Mouse (Mus musculus): ENCODE data around the gene Gnb2. TPM values are rescaled to one million over a fixed set of nuclear protein-coding genes. Genes with fewer than 3 reads are reported as not detected.

The Gnb2 gene
- polyA plus RNA-seq, 1 experiment from 2014 or later: 360 TPM

DNA sequence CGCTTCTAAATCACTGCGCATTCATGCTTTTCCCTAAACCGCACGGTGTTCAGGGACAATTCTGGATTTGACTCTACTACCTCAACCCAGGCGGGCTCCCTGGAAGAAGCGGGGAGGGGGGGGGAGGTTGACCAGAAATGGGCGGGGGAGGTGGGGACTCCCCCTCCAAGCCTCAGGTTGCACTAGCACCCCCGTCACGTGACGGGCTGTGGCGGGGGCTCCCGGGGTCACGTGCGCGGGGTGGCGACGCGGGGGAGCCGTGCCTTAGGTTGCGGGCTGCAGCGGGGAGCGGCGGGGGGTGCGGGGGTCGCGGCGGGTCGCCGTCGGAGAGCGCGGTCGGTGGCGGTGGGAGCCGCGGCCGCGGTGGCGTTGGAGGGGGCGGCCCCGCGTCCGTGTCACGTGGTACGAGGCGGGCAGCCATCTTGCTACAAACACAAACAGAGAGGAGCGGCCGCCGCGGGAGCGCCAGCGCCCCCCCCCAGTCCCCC lies 23.3 kb downstream of the Gnb2 start:
- Histone ChIP-seq H3K4me2 (ENCODE audit: low read depth, severe bottlenecking) (peak overlapping the region; percentile 89), H3K27ac (replicated peaks; ENCODE audit: low read depth, low read length) (peak overlapping the region; percentile 76), H3K27me3 (ENCODE audit: control insufficient read depth, insufficient read depth, low read length) (no peaks in the 10 kb centered on the region), H3K36me3 (ENCODE audit: control insufficient read depth, insufficient read depth, low read length) (peaks cover 5% of the 10 kb centered on the region; the same call in 1 of the 2 replicates), H3K4me3 (ENCODE audit: low read depth, low read length) (peak overlapping the region; percentile 98), H3K9me3 (ENCODE audit: control insufficient read depth, low read length) (no peaks in the 10 kb centered on the region), H3K4me1 (ENCODE audit: control insufficient read depth, insufficient read depth, low read length) (peaks cover 20% of the 10 kb centered on the region), H3K9ac (ENCODE audit: low read length) (peak overlapping the region; percentile 98)
- ATAC-seq (ENCODE audit: insufficient number of reproducible peaks, low FRiP score, low TSS enrichment, low read depth) (peak; percentile 42; the same call in 1 of the 2 replicates), DNase-seq (ENCODE audit: low spot score) (peak; percentile 84)
- 3% methylated on average over 31 of the region's 52 CpGs for WGBS

DNA sequence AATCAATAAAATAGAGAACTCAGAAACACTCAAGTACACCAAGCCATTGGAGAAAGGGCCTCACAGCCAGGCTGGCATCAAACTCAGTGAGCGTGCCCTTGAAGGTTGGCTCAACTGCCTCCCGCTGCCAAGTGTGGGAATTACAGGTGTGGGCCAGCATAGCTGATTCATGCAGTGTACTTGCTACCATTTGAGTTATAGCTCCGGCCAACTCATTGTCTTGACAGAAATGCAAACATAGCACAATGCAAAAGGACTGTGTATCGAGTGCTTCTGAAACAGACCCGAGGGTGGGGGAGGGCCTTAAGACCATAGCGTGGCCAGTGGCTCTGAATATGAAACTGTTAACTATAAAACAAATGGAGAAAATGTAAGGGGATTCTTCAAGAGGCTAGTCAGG lies 29.3 kb downstream of the Gnb2 start:
- Histone ChIP-seq H3K36me3 (ENCODE audit: control insufficient read depth, insufficient read depth, low read length) (no peaks in the 10 kb centered on the region), H3K4me2 (ENCODE audit: low read depth, severe bottlenecking) (no peak overlapping the region), H3K9ac (ENCODE audit: low read length) (no peak overlapping the region), H3K27me3 (ENCODE audit: control insufficient read depth, insufficient read depth, low read length) (no peaks in the 10 kb centered on the region), H3K4me3 (ENCODE audit: low read depth, low read length) (no peak overlapping the region), H3K9me3 (ENCODE audit: control insufficient read depth, low read length) (no peaks in the 10 kb centered on the region), H3K4me1 (ENCODE audit: control insufficient read depth, insufficient read depth, low read length) (peaks cover 3% of the 10 kb centered on the region; the same call in 1 of the 2 replicates), H3K27ac (replicated peaks; ENCODE audit: low read depth, low read length) (no peak overlapping the region)
- DNase-seq (ENCODE audit: low spot score): no peak
- ATAC-seq (ENCODE audit: insufficient number of reproducible peaks, low FRiP score, low TSS enrichment, low read depth): no peak
- WGBS: 88% methylated on average over 6 of the region's 6 CpGs

DNA sequence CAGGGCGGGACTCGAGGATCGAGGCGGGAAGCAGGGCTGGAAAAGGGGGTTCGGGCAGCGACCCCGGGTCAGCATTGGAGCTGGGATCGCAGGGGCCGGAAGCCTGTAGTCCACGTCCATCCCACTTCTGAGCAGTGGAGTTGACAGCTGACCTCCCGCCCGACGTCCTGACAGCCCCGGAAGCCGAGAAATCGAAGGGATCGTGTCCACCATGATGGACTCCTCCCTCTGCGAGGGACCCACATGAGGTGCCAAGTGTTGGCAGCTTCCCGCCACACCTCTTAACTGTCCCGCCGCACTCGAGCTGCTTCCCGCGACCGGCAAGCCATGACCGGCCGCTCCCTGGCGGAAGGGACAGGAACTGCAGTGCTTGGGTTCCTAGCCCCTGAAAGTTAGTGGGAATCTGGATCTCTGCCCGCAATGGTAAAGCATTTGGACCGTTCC lies 30.6 kb downstream of the Gnb2 start:
- DNase-seq (ENCODE audit: low spot score): peak; percentile 91
- H3K36me3 ChIP-seq (ENCODE audit: control insufficient read depth, insufficient read depth, low read length): no peaks in the 10 kb centered on the region
- H3K27ac ChIP-seq (replicated peaks; ENCODE audit: low read depth, low read length): peak overlapping the region; percentile 92
- H3K4me1 ChIP-seq (ENCODE audit: control insufficient read depth, insufficient read depth, low read length): peaks cover 3% of the 10 kb centered on the region; the same call in 1 of the 2 replicates
- ATAC-seq (ENCODE audit: insufficient number of reproducible peaks, low FRiP score, low TSS enrichment, low read depth): peak; percentile 83
- WGBS: 0% methylated on average over 26 of the region's 30 CpGs
- peak overlapping the region; percentile 64 for H3K4me2 ChIP-seq (ENCODE audit: low read depth, severe bottlenecking)
- H3K9me3 ChIP-seq (ENCODE audit: control insufficient read depth, low read length): no peaks in the 10 kb centered on the region
- peak overlapping the region; percentile 78 for H3K9ac ChIP-seq (ENCODE audit: low read length)
- H3K4me3 ChIP-seq (ENCODE audit: low read depth, low read length): peak overlapping the region; percentile 54
- H3K27me3 ChIP-seq (ENCODE audit: control insufficient read depth, insufficient read depth, low read length): no peaks in the 10 kb centered on the region

DNA sequence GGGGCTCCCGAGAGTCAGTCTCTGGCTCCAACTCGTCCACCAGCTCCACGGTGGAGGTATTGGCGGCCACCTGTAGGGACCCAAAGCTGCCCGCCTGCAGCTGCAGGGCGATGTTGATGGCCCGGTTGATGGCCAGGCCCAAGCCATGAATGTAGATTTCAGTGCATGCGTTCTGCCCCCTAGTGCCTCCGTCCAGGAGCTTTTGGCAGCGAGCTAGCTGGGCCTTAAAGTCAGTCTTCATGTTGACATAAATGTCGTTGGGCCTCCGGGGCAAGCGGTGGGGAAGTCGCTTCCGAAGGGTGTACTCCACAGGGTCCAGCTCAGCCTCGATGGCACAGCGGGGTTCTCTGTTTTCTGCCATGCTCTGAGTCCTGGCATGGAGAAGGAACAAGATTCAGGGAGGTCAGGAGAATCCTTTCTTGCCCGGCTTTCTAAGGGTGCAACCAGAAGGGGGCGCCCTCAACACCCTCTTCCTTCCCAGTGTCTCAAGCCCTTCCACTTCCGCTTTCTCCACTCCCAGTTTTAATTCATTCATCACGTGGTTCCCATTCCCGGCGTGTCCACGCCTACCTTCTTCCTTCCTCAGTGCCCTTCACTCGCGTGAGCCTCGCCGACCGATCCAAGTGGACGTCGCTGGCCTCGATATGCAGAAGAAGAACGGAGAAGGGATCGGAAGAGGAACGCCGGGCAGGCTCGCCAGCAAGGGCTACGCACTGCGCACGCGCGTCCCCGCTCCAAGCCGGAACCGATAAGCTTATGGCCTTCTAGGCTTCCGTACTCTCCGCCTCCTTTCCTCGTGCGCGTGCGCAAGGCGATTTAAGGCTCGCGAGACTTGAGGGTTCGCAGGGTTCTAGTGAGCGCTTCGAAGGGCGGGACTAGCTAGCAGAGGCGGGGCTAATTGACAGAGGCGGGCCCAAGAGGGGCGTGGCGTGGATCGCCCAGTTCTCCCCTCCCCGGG lies 31.3 kb downstream of the Gnb2 start, which contains the start of gene Pop7:
Gene Pop7, minus strand, starts transcription at position 810 of the 958 bp plus-strand sequence.
- ATAC-seq (ENCODE audit: insufficient number of reproducible peaks, low FRiP score, low TSS enrichment, low read depth) (peak; percentile 95), DNase-seq (ENCODE audit: low spot score) (peak; percentile 100)
- Histone ChIP-seq H3K9me3 (ENCODE audit: control insufficient read depth, low read length) (no peaks in the 10 kb centered on the region), H3K4me3 (ENCODE audit: low read depth, low read length) (peak within 1 kb of the TSS; percentile 54), H3K36me3 (ENCODE audit: control insufficient read depth, insufficient read depth, low read length) (no peaks in the 10 kb centered on the region), H3K4me1 (ENCODE audit: control insufficient read depth, insufficient read depth, low read length) (peaks cover 3% of the 10 kb centered on the region; the same call in 1 of the 2 replicates), H3K4me2 (ENCODE audit: low read depth, severe bottlenecking) (peak within 1 kb of the TSS; percentile 74), H3K27me3 (ENCODE audit: control insufficient read depth, insufficient read depth, low read length) (no peaks in the 10 kb centered on the region), H3K9ac (ENCODE audit: low read length) (peak within 1 kb of the TSS; percentile 78), H3K27ac (replicated peaks; ENCODE audit: low read depth, low read length) (peak within 1 kb of the TSS; percentile 92)
- WGBS: 3% methylated on average over 64 of the region's 64 CpGs

DNA sequence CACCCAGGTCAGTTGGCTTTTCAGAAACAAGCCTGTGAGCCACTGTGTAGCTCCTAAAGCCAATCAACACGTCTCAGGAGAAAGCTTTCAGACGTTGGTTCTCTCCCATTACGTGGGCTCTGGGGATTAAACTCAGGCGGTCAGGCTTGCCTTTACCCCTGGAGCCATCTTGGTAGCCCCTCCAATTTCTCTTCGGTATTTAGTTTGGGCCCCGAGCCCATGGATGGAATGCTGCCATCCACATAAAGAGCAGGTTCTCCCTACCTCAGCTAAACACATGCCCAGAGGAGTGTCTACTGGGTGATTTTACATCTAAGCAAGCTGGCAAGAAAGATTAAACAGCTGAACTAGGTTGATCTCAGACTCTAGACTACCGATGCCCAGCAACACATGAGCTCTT lies 33.1 kb downstream of the Gnb2 start:
- Histone ChIP-seq H3K4me3 (ENCODE audit: low read depth, low read length) (no peak overlapping the region), H3K9ac (ENCODE audit: low read length) (no peak overlapping the region), H3K27me3 (ENCODE audit: control insufficient read depth, insufficient read depth, low read length) (no peaks in the 10 kb centered on the region), H3K4me1 (ENCODE audit: control insufficient read depth, insufficient read depth, low read length) (peaks cover 3% of the 10 kb centered on the region; the same call in 1 of the 2 replicates), H3K27ac (replicated peaks; ENCODE audit: low read depth, low read length) (no peak overlapping the region), H3K4me2 (ENCODE audit: low read depth, severe bottlenecking) (peak overlapping the region; percentile 10; the same call in 1 of the 2 replicates), H3K9me3 (ENCODE audit: control insufficient read depth, low read length) (no peaks in the 10 kb centered on the region), H3K36me3 (ENCODE audit: control insufficient read depth, insufficient read depth, low read length) (no peaks in the 10 kb centered on the region)
- no peak for ATAC-seq (ENCODE audit: insufficient number of reproducible peaks, low FRiP score, low TSS enrichment, low read depth)
- 90% methylated on average over 7 of the region's 7 CpGs for WGBS
- no peak for DNase-seq (ENCODE audit: low spot score)

DNA sequence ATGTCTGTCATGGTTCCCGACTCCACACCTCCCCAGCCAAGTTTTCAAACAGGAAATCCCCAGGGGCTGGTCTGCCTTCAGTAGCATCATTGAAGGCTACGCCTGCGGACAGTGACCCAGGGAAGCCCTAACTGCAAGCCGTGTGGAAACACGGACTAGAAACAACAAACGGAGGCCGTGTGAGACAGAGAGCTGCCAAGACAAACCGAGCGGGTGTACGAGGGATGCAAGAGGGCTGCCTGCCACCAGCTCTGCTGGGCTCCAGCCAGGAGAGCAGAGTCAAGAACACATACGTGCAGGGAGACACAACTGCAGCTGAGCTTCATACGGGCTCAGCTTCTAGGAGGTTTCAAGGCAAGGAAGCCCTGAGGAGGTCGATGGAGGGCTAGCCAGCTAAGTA lies 39.5 kb downstream of the Gnb2 start:
- no peak for ATAC-seq (ENCODE audit: insufficient number of reproducible peaks, low FRiP score, low TSS enrichment, low read depth)
- H3K4me1 ChIP-seq (ENCODE audit: control insufficient read depth, insufficient read depth, low read length): no peaks in the 10 kb centered on the region
- WGBS: 86% methylated on average over 13 of the region's 13 CpGs
- H3K9ac ChIP-seq (ENCODE audit: low read length): no peak overlapping the region
- no peaks in the 10 kb centered on the region for H3K27me3 ChIP-seq (ENCODE audit: control insufficient read depth, insufficient read depth, low read length)
- DNase-seq (ENCODE audit: low spot score): no peak
- no peaks in the 10 kb centered on the region for H3K36me3 ChIP-seq (ENCODE audit: control insufficient read depth, insufficient read depth, low read length)
- no peak overlapping the region for H3K4me2 ChIP-seq (ENCODE audit: low read depth, severe bottlenecking)
- H3K9me3 ChIP-seq (ENCODE audit: control insufficient read depth, low read length): no peaks in the 10 kb centered on the region
- H3K27ac ChIP-seq (replicated peaks; ENCODE audit: low read depth, low read length): no peak overlapping the region
- H3K4me3 ChIP-seq (ENCODE audit: low read depth, low read length): no peak overlapping the region

DNA sequence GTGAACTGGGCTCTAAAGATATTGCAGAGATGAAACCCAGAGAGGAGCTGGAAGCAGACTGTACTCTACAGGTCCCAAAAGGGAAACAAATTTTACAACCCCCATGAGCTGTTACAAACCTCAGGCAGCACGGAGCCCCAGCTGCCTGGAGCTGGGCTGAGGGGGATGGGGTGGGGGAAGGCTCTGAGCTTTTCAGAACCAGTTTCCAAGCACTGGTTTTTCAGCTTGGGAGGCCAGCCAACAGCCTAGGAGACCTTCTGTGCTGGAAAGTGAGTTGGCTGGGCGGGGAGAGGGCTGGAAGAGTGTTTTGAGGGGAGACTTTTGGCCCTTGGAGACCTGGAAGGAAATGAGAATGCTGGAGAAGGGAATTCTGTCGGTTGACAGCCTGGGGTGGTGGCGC lies 41.8 kb downstream of the Gnb2 start:
- WGBS: 57% methylated on average over 4 of the region's 4 CpGs
- H3K9ac ChIP-seq (ENCODE audit: low read length): no peak overlapping the region
- no peak overlapping the region for H3K27ac ChIP-seq (replicated peaks; ENCODE audit: low read depth, low read length)
- ATAC-seq (ENCODE audit: insufficient number of reproducible peaks, low FRiP score, low TSS enrichment, low read depth) (no peak), DNase-seq (ENCODE audit: low spot score) (no peak)
- H3K4me3 ChIP-seq (ENCODE audit: low read depth, low read length): no peak overlapping the region
- H3K4me1 ChIP-seq (ENCODE audit: control insufficient read depth, insufficient read depth, low read length): no peaks in the 10 kb centered on the region
- H3K9me3 ChIP-seq (ENCODE audit: control insufficient read depth, low read length): no peaks in the 10 kb centered on the region
- H3K36me3 ChIP-seq (ENCODE audit: control insufficient read depth, insufficient read depth, low read length): no peaks in the 10 kb centered on the region
- no peak overlapping the region for H3K4me2 ChIP-seq (ENCODE audit: low read depth, severe bottlenecking)
- no peaks in the 10 kb centered on the region for H3K27me3 ChIP-seq (ENCODE audit: control insufficient read depth, insufficient read depth, low read length)

DNA sequence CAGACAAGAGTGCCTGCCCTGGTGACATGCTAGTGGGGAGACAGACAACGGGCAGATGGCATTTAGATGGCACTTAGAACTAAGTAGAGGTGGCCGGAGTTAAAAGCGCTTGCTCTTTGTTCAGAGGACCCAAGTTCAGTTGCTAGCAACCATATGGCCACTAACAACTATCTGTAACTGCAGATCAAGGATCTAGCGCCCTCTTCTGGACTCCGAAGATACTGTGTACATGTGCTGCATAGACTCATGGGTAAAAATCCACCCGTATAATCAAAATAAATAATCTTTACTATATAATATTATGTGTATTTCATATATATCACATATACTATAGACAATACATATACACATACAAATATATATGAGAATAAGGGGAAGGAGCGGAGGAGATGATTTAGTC lies 45.7 kb downstream of the Gnb2 start:
- H3K27me3 ChIP-seq (ENCODE audit: control insufficient read depth, insufficient read depth, low read length): no peaks in the 10 kb centered on the region
- H3K27ac ChIP-seq (replicated peaks; ENCODE audit: low read depth, low read length): no peak overlapping the region
- no peak overlapping the region for H3K4me2 ChIP-seq (ENCODE audit: low read depth, severe bottlenecking)
- no peaks in the 10 kb centered on the region for H3K9me3 ChIP-seq (ENCODE audit: control insufficient read depth, low read length)
- H3K36me3 ChIP-seq (ENCODE audit: control insufficient read depth, insufficient read depth, low read length): no peaks in the 10 kb centered on the region
- H3K9ac ChIP-seq (ENCODE audit: low read length): no peak overlapping the region
- no peak overlapping the region for H3K4me3 ChIP-seq (ENCODE audit: low read depth, low read length)
- no peaks in the 10 kb centered on the region for H3K4me1 ChIP-seq (ENCODE audit: control insufficient read depth, insufficient read depth, low read length)
- DNase-seq (ENCODE audit: low spot score): no peak
- no peak for ATAC-seq (ENCODE audit: insufficient number of reproducible peaks, low FRiP score, low TSS enrichment, low read depth)
- 83% methylated on average over 7 of the region's 7 CpGs for WGBS
